Mouse (Mus musculus) MEL (cell line): ENCODE data around the gene Msi2. TPM values are rescaled to one million over a fixed set of nuclear protein-coding genes. Genes with fewer than 3 reads are reported as not detected.
A peak's percentile ranks its signal among the peaks of the same experiment; 100 is the strongest.

Experiments used
- DNase-seq: peaks from one replicate; pipeline ENCODE4 v3.0.0; 2011; ENCODE audit warnings: low read depth, low spot score
- H3K27ac ChIP-seq: 2 replicates; pipeline ENCODE4 v1.5.1; 2012; ENCODE audit warnings: low read depth, mild to moderate bottlenecking, control low read depth, low read length, moderate library complexity; ENCODE audit not compliant: control insufficient read depth
- H3K27me3 ChIP-seq, 2 experiments: fragments of 150-350 bp in 1 of 2; sonication (generic) in 1 of 2; 2 replicates each; pipeline ENCODE4 v1.6.1; 2012; ENCODE audit warnings: low read length in 2 of 2, mild to moderate bottlenecking in 2 of 2, improper control_type of control experiment in 1 of 2, moderate library complexity in 1 of 2; ENCODE audit not compliant: insufficient read depth in 2 of 2, control insufficient read depth in 1 of 2
- H3K36me3 ChIP-seq, 2 experiments: 2 replicates each; pipeline ENCODE4 v1.6.1; 2012 to 2014; ENCODE audit warnings: low read length in 2 of 2, improper control_type of control experiment in 1 of 2, inconsistent platforms in 1 of 2, mild to moderate bottlenecking in 1 of 2; ENCODE audit not compliant: insufficient read depth in 2 of 2, control insufficient read depth in 1 of 2
- H3K4me1 ChIP-seq, 2 experiments: fragments of 150-350 bp in 1 of 2; sonication (generic) in 1 of 2; 2 replicates each; pipeline ENCODE4 v1.6.1; 2012; ENCODE audit warnings: low read length in 2 of 2, improper control_type of control experiment in 1 of 2, mild to moderate bottlenecking in 1 of 2; ENCODE audit not compliant: insufficient read depth in 2 of 2, control insufficient read depth in 1 of 2
- H3K4me3 ChIP-seq, 2 experiments: fragments of 150-350 bp in 1 of 2; sonication (generic) in 1 of 2; 2 replicates each; pipeline ENCODE4 v1.5.1; 2012; ENCODE audit warnings: low read depth in 2 of 2, low read length in 2 of 2, mild to moderate bottlenecking in 2 of 2, moderate library complexity in 2 of 2, control low read depth in 1 of 2, improper control_type of control experiment in 1 of 2; ENCODE audit not compliant: control insufficient read depth in 1 of 2, insufficient read depth in 1 of 2
- H3K79me2 ChIP-seq: 2 replicates; pipeline ENCODE4 v1.6.1; 2012; ENCODE audit warnings: mild to moderate bottlenecking, low read length, moderate library complexity; ENCODE audit not compliant: control insufficient read depth, poor library complexity, insufficient read depth
- H3K9ac ChIP-seq: 2 replicates; pipeline ENCODE4 v1.6.1; 2012; ENCODE audit warnings: low read depth, mild to moderate bottlenecking, control low read depth, low read length, moderate library complexity; ENCODE audit not compliant: control insufficient read depth, poor library complexity, severe bottlenecking
- H3K9me3 ChIP-seq: fragments of 150-350 bp; sonication (generic); replicated peaks from 2 replicates; pipeline ENCODE4 v1.6.1; 2012; ENCODE audit warnings: mild to moderate bottlenecking, low read length, improper control_type of control experiment, moderate library complexity; ENCODE audit not compliant: insufficient read depth
- BHLHE40 ChIP-seq: IDR thresholded peaks from 2 replicates; pipeline ENCODE4 v1.6.1; 2012; ENCODE audit warnings: low read depth, mild to moderate bottlenecking, inconsistent platforms, low read length, improper control_type of control experiment, borderline replicate concordance
- CHD1 ChIP-seq: IDR thresholded peaks from 2 replicates; pipeline ENCODE4 v1.6.1; 2012; ENCODE audit warnings: low read depth, mild to moderate bottlenecking, inconsistent platforms, low read length, improper control_type of control experiment
- CHD2 ChIP-seq: IDR thresholded peaks from 2 replicates; pipeline ENCODE4 v1.6.1; 2011; ENCODE audit warnings: low read length, improper control_type of control experiment
- CTCF ChIP-seq, 3 experiments: IDR thresholded peaks in 2 of 3; conservative IDR thresholded peaks in 1 of 3; 2 replicates each; pipeline ENCODE4 v1.5.1; 2011 to 2012; ENCODE audit warnings: low read length in 3 of 3, low read depth in 2 of 3, mild to moderate bottlenecking in 2 of 3, improper control_type of control experiment in 1 of 3, inconsistent platforms in 1 of 3, mixed read lengths in 1 of 3, moderate library complexity in 1 of 3; ENCODE audit not compliant: control insufficient read depth in 1 of 3, insufficient read depth in 1 of 3, poor library complexity in 1 of 3, severe bottlenecking in 1 of 3
- E2F4 ChIP-seq: IDR thresholded peaks from 2 replicates; pipeline ENCODE4 v1.6.1; 2011; ENCODE audit warnings: low read depth, low read length, improper control_type of control experiment, borderline replicate concordance
- ELF1 ChIP-seq: IDR thresholded peaks from 2 replicates; pipeline ENCODE4 v1.6.1; 2014; ENCODE audit warnings: low read depth, mild to moderate bottlenecking, inconsistent platforms, low read length, improper control_type of control experiment, moderate library complexity
- EP300 ChIP-seq, 2 experiments: IDR thresholded peaks; 2 replicates each; pipeline ENCODE4 v1.6.1; 2011; ENCODE audit warnings: improper control_type of control experiment in 2 of 2, low read length in 2 of 2, low read depth in 1 of 2, mild to moderate bottlenecking in 1 of 2
- ETS1 ChIP-seq: IDR thresholded peaks from 2 replicates; pipeline ENCODE4 v1.6.1; 2012; ENCODE audit warnings: low read depth, mild to moderate bottlenecking, inconsistent platforms, low read length, improper control_type of control experiment, moderate library complexity
- GABPA ChIP-seq: IDR thresholded peaks from 2 replicates; pipeline ENCODE4 v1.6.1; 2012; ENCODE audit warnings: low read depth, mild to moderate bottlenecking, inconsistent platforms, low read length, improper control_type of control experiment, moderate library complexity
- GATA1 ChIP-seq: IDR thresholded peaks from 2 replicates; pipeline ENCODE4 v1.6.1; 2011; ENCODE audit warnings: low read depth, low read length, improper control_type of control experiment
- HCFC1 ChIP-seq: IDR thresholded peaks from 2 replicates; pipeline ENCODE4 v1.6.1; 2012; ENCODE audit warnings: low read depth, mild to moderate bottlenecking, inconsistent platforms, low read length, improper control_type of control experiment, moderate library complexity
- JUND ChIP-seq: IDR thresholded peaks from 2 replicates; pipeline ENCODE4 v1.6.1; 2011; ENCODE audit warnings: low read depth, mild to moderate bottlenecking, improper control_type of control experiment, low read length
- KAT2A ChIP-seq: conservative IDR thresholded peaks from 2 replicates; pipeline ENCODE4 v1.6.1; 2012; ENCODE audit warnings: low read depth, low read length, improper control_type of control experiment, inconsistent platforms
- MAFK ChIP-seq: IDR thresholded peaks from 2 replicates; pipeline ENCODE4 v1.6.1; 2011; ENCODE audit warnings: low read depth, mild to moderate bottlenecking, low read length, improper control_type of control experiment, borderline replicate concordance
- MAZ ChIP-seq: IDR thresholded peaks from 2 replicates; pipeline ENCODE4 v1.6.1; 2012; ENCODE audit warnings: low read depth, mild to moderate bottlenecking, inconsistent platforms, low read length, improper control_type of control experiment
- MEF2A ChIP-seq: IDR thresholded peaks from 2 replicates; pipeline ENCODE4 v1.6.1; 2014; ENCODE audit warnings: low read depth, mild to moderate bottlenecking, inconsistent platforms, low read length, improper control_type of control experiment; ENCODE audit not compliant: poor library complexity, insufficient replicate concordance, severe bottlenecking; ENCODE audit errors: extremely low read depth
- MXI1 ChIP-seq: IDR thresholded peaks from 2 replicates; pipeline ENCODE4 v1.6.1; 2011; ENCODE audit warnings: mild to moderate bottlenecking, low read depth, low read length, improper control_type of control experiment
- MYC ChIP-seq: IDR thresholded peaks from 2 replicates; pipeline ENCODE4 v1.6.1; 2011; ENCODE audit warnings: low read depth, mild to moderate bottlenecking, low read length, improper control_type of control experiment, moderate library complexity
- NELFE ChIP-seq: IDR thresholded peaks from 2 replicates; pipeline ENCODE4 v1.6.1; 2011; ENCODE audit warnings: low read depth, low read length, improper control_type of control experiment
- NRF1 ChIP-seq: IDR thresholded peaks from 2 replicates; pipeline ENCODE4 v1.6.1; 2014; ENCODE audit warnings: low read depth, mild to moderate bottlenecking, inconsistent platforms, low read length, improper control_type of control experiment, moderate library complexity; ENCODE audit not compliant: poor library complexity, insufficient read depth, severe bottlenecking
- POLR2A ChIP-seq, 2 experiments: IDR thresholded peaks; 2 replicates each; pipeline ENCODE4 v1.6.1; 2011 to 2012; ENCODE audit warnings: low read length in 2 of 2, mild to moderate bottlenecking in 2 of 2, control low read depth in 1 of 2, improper control_type of control experiment in 1 of 2, low read depth in 1 of 2, moderate library complexity in 1 of 2; ENCODE audit not compliant: control insufficient read depth in 1 of 2, insufficient read depth in 1 of 2, poor library complexity in 1 of 2
- POLR2AphosphoS2 ChIP-seq: IDR thresholded peaks from 2 replicates; pipeline ENCODE4 v1.6.1; 2011; ENCODE audit warnings: low read length, improper control_type of control experiment
- POLR2AphosphoS5 ChIP-seq: IDR thresholded peaks from 2 replicates; pipeline ENCODE4 v1.6.1; 2012; ENCODE audit warnings: low read depth, borderline replicate concordance, mild to moderate bottlenecking, inconsistent platforms, low read length, moderate library complexity, mixed read lengths
- RAD21 ChIP-seq: IDR thresholded peaks from 2 replicates; pipeline ENCODE4 v1.6.1; 2011; ENCODE audit warnings: mild to moderate bottlenecking, low read depth, low read length, improper control_type of control experiment
- RCOR1 ChIP-seq: IDR thresholded peaks from 2 replicates; pipeline ENCODE4 v1.6.1; 2012; ENCODE audit warnings: low read depth, mild to moderate bottlenecking, inconsistent platforms, low read length, improper control_type of control experiment
- SIN3A ChIP-seq: IDR thresholded peaks from 2 replicates; pipeline ENCODE4 v1.6.1; 2012; ENCODE audit warnings: low read length, improper control_type of control experiment, inconsistent platforms
- SMC3 ChIP-seq: IDR thresholded peaks from 2 replicates; pipeline ENCODE4 v1.6.1; 2011; ENCODE audit warnings: low read depth, low read length, improper control_type of control experiment
- TAL1 ChIP-seq: IDR thresholded peaks from 2 replicates; pipeline ENCODE4 v1.6.1; 2012; ENCODE audit warnings: mild to moderate bottlenecking, inconsistent platforms, low read length, moderate library complexity, mixed read lengths
- TBP ChIP-seq: IDR thresholded peaks from 2 replicates; pipeline ENCODE4 v1.8.0; 2011; ENCODE audit warnings: low read depth, low read length, improper control_type of control experiment
- UBTF ChIP-seq: IDR thresholded peaks from 2 replicates; pipeline ENCODE4 v1.6.1; 2012; ENCODE audit warnings: low read depth, mild to moderate bottlenecking, inconsistent platforms, low read length, improper control_type of control experiment, moderate library complexity, borderline replicate concordance; ENCODE audit not compliant: insufficient read depth
- USF1 ChIP-seq: IDR thresholded peaks from 2 replicates; pipeline ENCODE4 v1.6.1; 2014; ENCODE audit warnings: low read depth, mild to moderate bottlenecking, inconsistent platforms, low read length, improper control_type of control experiment, moderate library complexity
- USF2 ChIP-seq, 2 experiments: IDR thresholded peaks; 2 replicates each; pipeline ENCODE4 v1.6.1; 2011 to 2012; ENCODE audit warnings: improper control_type of control experiment in 2 of 2, low read length in 2 of 2, borderline replicate concordance in 1 of 2, inconsistent platforms in 1 of 2, low read depth in 1 of 2, mild to moderate bottlenecking in 1 of 2; ENCODE audit not compliant: insufficient read depth in 1 of 2
- ZC3H11A ChIP-seq: IDR thresholded peaks from 2 replicates; pipeline ENCODE4 v1.6.1; 2012; ENCODE audit warnings: low read depth, mild to moderate bottlenecking, inconsistent platforms, low read length, improper control_type of control experiment
- ZKSCAN1 ChIP-seq: IDR thresholded peaks from 2 replicates; pipeline ENCODE4 v1.6.1; 2012; ENCODE audit warnings: low read depth, mild to moderate bottlenecking, inconsistent platforms, low read length, improper control_type of control experiment, moderate library complexity
- ZMIZ1 ChIP-seq: IDR thresholded peaks from 2 replicates; pipeline ENCODE4 v1.6.1; 2012; ENCODE audit warnings: low read depth, mild to moderate bottlenecking, inconsistent platforms, low read length, improper control_type of control experiment, moderate library complexity
- ZNF384 ChIP-seq: IDR thresholded peaks from 2 replicates; pipeline ENCODE4 v1.6.1; 2012; ENCODE audit warnings: low read depth, mild to moderate bottlenecking, inconsistent platforms, low read length, improper control_type of control experiment
- polyA plus RNA-seq, 2 experiments: library from polyadenylated mRNA; stranded (reverse) in 1 of 2; unstranded in 1 of 2; fragments of >175 nt in 1 of 2; fragments of >200 nt in 1 of 2; gene quantifications; 2 replicates each; pipeline versions ENCODE4 v1.2.1 to v1.2.4; 2012; ENCODE audit warnings: low replicate concordance in 2 of 2, low read depth in 1 of 2; ENCODE audit not compliant: insufficient read length in 2 of 2, insufficient read depth in 1 of 2, missing spikeins in 1 of 2
- total RNA-seq: library from RNA; depleted of rRNA; stranded (reverse); fragments of 300-350 nt; gene quantifications from 2 replicates; pipeline ENCODE4 v1.2.3, GENCODE M21; 2012

Gene Msi2
- total and polyA plus RNA-seq, 3 experiments = 16.2 to 29.7 TPM; not detected in 1

DNA sequence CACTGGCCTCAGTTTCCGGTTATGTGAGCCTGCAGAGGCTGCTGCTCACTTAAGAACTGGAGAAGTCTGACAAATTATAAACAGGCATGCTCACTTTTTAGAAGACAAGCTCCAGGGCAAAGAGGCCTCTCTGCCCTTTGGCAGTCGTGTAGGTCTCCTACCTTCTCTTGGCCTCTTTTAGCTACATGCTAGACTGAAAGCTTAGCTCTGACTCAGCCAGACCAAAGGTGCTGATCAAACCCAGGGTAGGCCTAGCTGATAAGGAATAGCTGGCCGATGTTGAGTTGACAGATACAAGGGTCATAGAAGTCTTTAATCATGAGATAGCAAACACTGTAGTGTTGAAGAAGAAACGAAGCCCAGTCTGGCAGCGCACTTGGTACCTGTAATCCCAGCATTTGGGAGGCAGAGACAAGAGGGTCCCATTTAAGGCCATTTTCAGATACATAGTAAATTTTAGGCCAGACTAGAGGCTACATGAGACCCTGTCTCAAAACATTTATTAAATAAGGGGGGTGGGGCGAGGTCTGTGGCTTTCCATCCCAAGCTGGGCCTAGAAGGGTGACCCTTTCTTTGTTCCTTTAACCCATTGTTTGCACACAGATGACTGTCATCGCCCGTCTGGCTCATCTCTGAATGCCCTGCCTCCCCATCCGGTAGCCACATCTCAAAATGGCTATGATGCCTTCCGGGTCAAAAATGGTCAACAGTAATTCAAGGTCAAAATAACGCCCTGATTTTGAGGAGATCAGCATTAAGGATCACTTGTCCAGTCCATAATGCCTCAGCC lies 164.6 kb downstream of the Msi2 start:
- peaks cover 0 to 41% of the 10 kb centered on the region in 2 experiments; a peak in 2 of 4 replicates for H3K36me3 ChIP-seq
- no peak overlapping the region for H3K4me3 ChIP-seq
- H3K4me1 ChIP-seq = peaks cover 40 to 54% of the 10 kb centered on the region in 2 experiments
- H3K9ac ChIP-seq = peak overlapping the region; percentile 8
- H3K27me3 ChIP-seq = no peaks in the 10 kb centered on the region
- no peaks in the 10 kb centered on the region for H3K9me3 ChIP-seq
- DNase-seq = peak; percentile 70
- no peaks in the 10 kb centered on the region for H3K79me2 ChIP-seq
- peak overlapping the region; percentile 71 for H3K27ac ChIP-seq
- TF ChIP-seq E2F4 (no peak), ZKSCAN1 (no peak), ETS1 (peak; percentile 67), EP300 (IDR thresholded peaks at IDR 0.05; ENCODE audit: low read depth in 1 of 2, low read length in 2 of 2) (peak; percentile 68 to 71), MXI1 (no peak), SMC3 (no peak), RCOR1 (peak; percentile 36; the same call in 1 of the 2 replicates), UBTF (no peak), GATA1 (peak; percentile 87), USF2 (IDR thresholded peaks at IDR 0.05; ENCODE audit: borderline replicate concordance in 1 of 2, insufficient read depth in 1 of 2, low read depth in 1 of 2, low read length in 2 of 2) (no peak), USF1 (no peak), TBP (peak; percentile 52), RAD21 (no peak), ZMIZ1 (no peak), ELF1 (no peak), TAL1 (peak; percentile 21; the same call in 1 of the 2 replicates), POLR2AphosphoS5 (no peak), JUND (no peak), HCFC1 (no peak), BHLHE40 (no peak), ZNF384 (no peak), CTCF (IDR thresholded peaks at IDR 0.05 in 2 of 3, conservative IDR thresholded peaks at IDR 0.05 in 1 of 3; ENCODE audit: control insufficient read depth in 1 of 3, insufficient read depth in 1 of 3, low read depth in 2 of 3, low read length in 3 of 3, poor library complexity in 1 of 3, severe bottlenecking in 1 of 3) (no peak), SIN3A (no peak), CHD2 (no peak), POLR2AphosphoS2 (no peak), KAT2A (no peak), NELFE (no peak), NRF1 (no peak), MAFK (no peak), MAZ (no peak), GABPA (no peak), MEF2A (no peak), CHD1 (no peak), POLR2A (IDR thresholded peaks at IDR 0.05; ENCODE audit: control insufficient read depth in 1 of 2, insufficient read depth in 1 of 2, low read depth in 1 of 2, low read length in 2 of 2, poor library complexity in 1 of 2) (no peak), MYC (no peak), ZC3H11A (no peak)
